Mouse (Mus musculus) embryo, embryonic 11.5 days (tissue): ENCODE measurements around the gene Rassf4.

Experiments
- DNase-seq: peaks from one replicate; pipeline ENCODE4 v3.0.0-alpha.2; 2012; ENCODE audit warnings: low read depth, low spot score

The Rassf4 gene

GRCm38 (mm10) chr6:116671768-116672167 is 2.0 kb downstream of the Rassf4 start:
- DNase-seq, result no peak

- no peak for DNase-seq
Observed at GRCm38 (mm10) chr6:116671031-116671430, 2.7 kb downstream of the Rassf4 start.

- no peak for DNase-seq
Observed at GRCm38 (mm10) chr6:116670144-116670543, 3.6 kb downstream of the Rassf4 start.

GRCm38 (mm10) chr6:116668682-116669470 is 4.9 kb downstream of the Rassf4 start:
- no peak for DNase-seq

GRCm38 (mm10) chr6:116667382-116667781 is 6.4 kb downstream of the Rassf4 start:
- DNase-seq, result no peak

- no peak for DNase-seq
Observed at GRCm38 (mm10) chr6:116666892-116667291, 6.9 kb downstream of the Rassf4 start.

GRCm38 (mm10) chr6:116666085-116666750 is 7.5 kb downstream of the Rassf4 start:
- DNase-seq, result no peak

GRCm38 (mm10) chr6:116664830-116665229 is 8.9 kb downstream of the Rassf4 start:
- DNase-seq, result no peak

GRCm38 (mm10) chr6:116664031-116664430 is 9.7 kb downstream of the Rassf4 start:
- no peak for DNase-seq

GRCm38 (mm10) chr6:116663364-116663763 is 10.4 kb downstream of the Rassf4 start:
- DNase-seq, result no peak

- no peak for DNase-seq
Observed at GRCm38 (mm10) chr6:116653684-116654454, 19.9 kb downstream of the Rassf4 start.

GRCm38 (mm10) chr6:116653191-116653590 is 20.6 kb downstream of the Rassf4 start:
- DNase-seq, result no peak

- no peak for DNase-seq
Observed at GRCm38 (mm10) chr6:116651437-116652118, 22.2 kb downstream of the Rassf4 start.

GRCm38 (mm10) chr6:116650406-116650805 is 23.3 kb downstream of the Rassf4 start, which contains the start of gene Depp1:
TSS of gene Depp1 (plus strand) at chr6:116650609.
- DNase-seq, result no peak

- no peak for DNase-seq
Observed at GRCm38 (mm10) chr6:116649811-116650210, 23.9 kb downstream of the Rassf4 start.

GRCm38 (mm10) chr6:116647763-116648162 is 26.0 kb downstream of the Rassf4 start:
- no peak for DNase-seq

GRCm38 (mm10) chr6:116644335-116644734 is 29.4 kb downstream of the Rassf4 start:
- no peak for DNase-seq

- DNase-seq, result no peak
Observed at GRCm38 (mm10) chr6:116643881-116644280, 29.9 kb downstream of the Rassf4 start.

GRCm38 (mm10) chr6:116642942-116643341 is 30.8 kb downstream of the Rassf4 start:
- DNase-seq, result no peak

- no peak for DNase-seq
Observed at GRCm38 (mm10) chr6:116639663-116640062, 34.1 kb downstream of the Rassf4 start.

GRCm38 (mm10) chr6:116638871-116639270 is 34.9 kb downstream of the Rassf4 start:
- DNase-seq, result no peak

- DNase-seq, result no peak
Observed at GRCm38 (mm10) chr6:116637496-116637895, 36.3 kb downstream of the Rassf4 start.
